Mouse (Mus musculus) frontal cortex, adult (tissue): ENCODE results near the gene Chrne.
"Not testable (repeated sequence)": the region's sequence is repeated elsewhere in the genome, so short reads cannot be mapped to it uniquely, and the experiment has no call there.

Experiments used
- ATAC-seq: cut with Nextera tagmentation; 2 replicates; pipeline ENCODE4 v1.9.2; 2017; ENCODE audit warnings: mild to moderate bottlenecking, moderate library complexity, mixed read lengths; ENCODE audit not compliant: low TSS enrichment

Gene Chrne

DNA sequence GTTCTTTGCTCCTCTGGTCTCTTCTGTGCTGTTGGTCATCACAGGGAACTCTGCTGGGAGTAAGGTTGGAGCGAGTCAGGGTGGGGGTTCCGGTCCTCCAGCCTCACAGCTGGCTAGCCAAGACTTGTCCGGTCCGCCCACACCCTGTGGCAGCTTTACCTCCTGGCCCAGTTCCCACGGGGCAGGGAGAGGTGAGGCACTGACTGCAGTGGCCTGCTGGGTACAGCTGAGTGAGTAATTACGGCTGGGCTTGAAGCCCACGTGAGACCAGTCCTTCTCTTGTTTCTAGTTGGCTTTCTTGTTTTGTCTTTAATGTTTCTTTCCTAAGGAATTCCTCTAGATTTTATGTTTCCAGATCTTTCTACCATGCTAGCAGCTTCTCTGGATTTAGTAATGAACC, 33.6 kb downstream of the Chrne start:
- ATAC-seq: no peak

DNA sequence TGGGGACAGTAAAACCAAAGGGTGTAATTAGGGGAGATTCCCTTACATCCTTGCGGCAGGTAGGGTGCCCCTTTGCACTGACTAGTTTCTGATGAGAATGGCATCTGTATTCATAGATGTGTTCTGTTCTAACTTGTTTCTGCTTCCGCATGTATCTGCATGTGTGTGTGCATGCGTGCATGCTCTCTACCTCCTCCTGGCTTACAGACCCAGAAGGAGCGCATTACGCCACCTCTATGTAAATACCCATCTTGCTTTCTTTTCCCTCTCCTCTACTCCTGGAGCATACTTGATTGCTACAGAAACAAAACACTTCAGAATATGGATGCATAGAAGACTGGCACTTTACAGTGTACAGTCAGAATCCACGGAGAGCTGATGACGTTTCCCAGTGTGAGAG, 35.2 kb downstream of the Chrne start:
- ATAC-seq: no peak

DNA sequence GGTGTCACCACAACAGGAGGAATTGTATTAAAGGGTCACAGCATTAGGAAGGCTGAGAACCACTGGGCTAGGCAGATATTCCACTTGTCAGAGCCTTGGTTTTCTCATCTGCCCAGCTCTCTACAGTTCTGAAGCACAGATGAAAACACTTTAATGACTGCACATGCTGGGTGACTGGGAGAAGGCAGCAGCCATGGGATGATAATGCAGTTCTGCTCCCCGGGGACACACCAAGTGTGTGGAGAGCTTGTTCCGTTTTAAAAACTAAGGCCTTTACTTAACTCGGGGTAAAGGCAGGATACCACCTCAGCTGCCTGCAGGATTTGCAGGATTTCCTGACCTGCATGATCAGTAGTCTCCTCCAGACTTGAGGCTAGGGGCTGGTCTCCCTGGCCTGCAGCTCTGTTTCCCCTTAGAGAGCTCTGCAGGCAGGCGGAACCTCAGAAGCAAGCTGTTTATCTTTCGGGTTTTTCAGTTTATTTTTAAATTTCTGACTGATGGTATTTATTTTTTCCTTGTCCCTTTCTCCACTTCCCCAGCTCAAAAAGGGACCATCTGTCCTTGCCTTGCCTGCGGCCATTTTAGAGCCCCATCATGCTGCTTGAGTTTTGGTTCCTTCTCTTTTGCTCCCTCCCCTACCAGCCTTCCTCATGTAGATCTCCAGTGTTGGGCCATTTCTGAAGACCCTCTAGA, 35.8 kb downstream of the Chrne start:
- no peak for ATAC-seq

DNA sequence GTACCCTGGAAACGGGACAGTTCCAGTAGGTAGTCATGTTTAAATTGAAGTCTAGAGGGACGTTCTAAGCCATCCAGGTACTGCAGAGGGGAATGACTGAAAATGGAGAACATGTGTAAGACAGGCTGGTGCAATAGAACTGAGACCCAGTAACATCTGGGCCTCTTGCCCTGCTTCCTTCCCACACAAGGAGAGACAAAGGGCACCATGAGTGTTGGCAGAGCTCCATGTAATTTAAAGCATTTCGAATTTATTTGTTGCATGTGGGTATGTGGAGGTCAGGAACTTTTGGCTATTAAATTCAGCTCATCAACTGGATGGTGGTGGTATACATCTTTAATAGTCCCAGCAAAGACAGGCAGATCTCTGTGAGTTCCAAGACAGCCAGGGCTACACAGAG, 36.8 kb downstream of the Chrne start:
- ATAC-seq: no peak

DNA sequence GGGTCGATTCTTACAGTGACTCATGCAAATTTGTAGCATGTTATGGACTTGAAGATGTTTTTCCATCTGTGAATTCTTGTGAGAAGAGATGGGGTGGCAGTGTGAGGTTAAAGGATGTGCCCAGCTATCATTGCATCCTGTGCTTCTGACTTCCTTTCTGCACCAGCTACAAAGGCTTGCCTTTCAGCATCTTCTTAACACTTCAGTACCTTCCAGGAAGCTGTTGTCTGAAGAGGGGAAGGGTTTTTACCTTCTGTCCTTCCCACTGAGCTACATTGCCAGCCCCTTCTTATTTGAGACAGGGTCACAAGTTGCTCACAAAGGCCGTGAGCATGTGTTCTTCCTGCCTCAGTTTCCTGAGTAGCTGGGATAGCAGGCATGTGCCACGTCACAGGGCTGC, 38.1 kb downstream of the Chrne start:
- no peak for ATAC-seq

DNA sequence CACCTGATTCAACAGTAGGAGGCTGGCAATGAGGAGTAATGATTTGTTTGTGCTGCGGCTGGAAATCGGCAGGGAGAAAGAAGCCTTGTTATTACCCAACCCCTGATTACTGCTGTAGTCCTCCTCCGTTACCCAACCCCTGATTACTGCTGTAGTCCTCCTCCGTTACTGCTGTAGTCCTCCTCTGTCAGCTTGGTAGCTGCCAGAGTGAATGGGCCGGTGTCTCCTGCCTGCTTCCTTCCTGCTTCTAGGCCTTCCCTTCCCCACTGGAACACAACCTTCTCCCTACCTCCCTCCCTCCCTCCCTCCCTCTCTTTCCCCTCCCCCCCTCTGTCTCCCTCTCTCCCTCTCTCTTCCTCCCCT, 38.7 kb downstream of the Chrne start:
- ATAC-seq: no peak

DNA sequence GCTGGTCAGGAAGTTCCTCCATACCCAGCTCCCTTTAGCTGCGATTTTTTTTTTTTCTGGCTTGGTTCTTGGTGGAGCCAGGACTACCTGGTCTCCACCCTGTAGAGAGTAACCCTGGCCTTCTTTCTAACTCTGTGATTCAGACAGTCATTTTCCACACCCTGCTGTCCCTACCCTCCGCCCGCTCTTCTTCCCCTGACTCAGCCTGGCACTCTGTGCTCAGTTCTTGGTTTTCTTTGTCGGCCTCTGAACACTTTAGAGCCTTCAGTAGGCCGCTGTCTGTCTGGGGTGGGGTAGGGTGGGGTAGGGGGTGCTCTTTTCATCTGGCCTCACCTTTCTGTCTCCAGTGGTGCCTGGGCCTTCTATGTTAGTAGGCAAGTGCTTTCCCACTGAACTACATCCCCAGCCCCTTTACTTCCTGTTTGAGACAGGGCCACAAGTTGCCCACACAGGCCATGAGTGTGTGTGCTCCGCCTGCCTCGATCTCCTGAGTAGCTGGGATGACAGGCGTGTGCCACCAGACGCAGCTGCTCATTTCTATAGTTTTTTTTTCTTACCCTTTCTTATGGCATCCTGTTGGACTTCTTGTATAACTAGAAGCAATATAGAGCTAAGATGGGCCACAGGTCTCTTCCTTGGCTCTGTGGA, 39.2 kb downstream of the Chrne start:
- ATAC-seq: peak; percentile 29; the same call in 1 of the 2 replicates

DNA sequence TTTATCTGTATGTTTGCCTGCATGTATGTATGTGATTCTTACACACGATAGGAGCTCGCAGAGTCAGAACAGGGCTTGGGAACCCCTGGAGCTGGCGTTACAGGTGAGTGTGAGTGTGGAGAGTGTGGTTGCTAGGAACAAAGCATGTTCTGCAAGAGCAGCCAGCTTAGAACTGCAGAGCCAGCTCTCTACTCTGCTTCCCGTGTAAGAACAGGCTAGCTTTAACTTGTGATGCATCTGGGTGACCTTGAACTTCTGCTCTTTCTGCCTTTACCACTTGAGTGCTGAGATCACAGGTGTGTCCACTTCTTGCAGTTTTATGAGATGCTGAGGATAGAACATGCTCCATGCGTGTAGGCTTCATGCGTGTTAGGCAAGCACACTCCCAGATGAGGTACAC, 40.1 kb downstream of the Chrne start:
- no peak for ATAC-seq

DNA sequence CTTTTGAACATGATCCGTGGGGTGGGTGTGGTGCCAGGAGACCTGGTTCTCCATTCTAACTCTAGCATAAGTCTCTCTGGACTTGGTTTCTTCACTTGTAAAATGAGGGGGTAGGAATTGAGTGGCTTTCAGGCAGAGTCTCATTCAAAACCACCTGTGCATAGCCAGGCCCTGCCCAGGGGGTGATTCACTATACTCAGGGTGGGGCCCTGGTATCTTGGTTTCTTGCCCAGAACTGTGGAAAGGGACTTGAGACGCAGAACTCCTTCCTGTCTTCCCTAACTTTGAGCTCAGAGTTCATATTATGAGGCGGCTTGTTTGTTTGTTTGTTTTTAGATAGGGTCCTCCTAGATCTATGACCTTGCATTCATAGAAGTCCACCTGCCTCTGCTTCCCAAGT, 41.8 kb downstream of the Chrne start:
- ATAC-seq: no peak

DNA sequence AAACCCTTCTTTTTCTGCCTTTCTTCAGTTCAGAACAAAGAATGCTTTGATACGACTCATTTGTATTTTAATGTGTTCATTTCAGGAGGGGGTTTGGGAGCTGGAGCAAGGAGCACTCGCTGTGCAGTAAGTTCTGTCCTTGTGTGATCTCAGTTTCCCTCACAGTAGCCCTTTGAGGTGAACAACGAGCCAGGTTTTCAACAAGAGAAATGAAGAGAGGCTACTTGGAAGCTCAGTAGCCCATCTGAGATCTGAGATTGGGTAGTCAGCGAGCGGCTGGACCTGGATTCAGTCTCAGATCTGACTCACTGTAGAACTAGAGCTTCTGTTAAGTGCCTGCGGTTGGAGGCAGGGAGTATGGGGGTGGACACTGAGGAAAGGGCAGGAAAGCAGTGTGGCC, 45.1 kb downstream of the Chrne start:
- ATAC-seq: peak; percentile 58; the same call in 1 of the 2 replicates

DNA sequence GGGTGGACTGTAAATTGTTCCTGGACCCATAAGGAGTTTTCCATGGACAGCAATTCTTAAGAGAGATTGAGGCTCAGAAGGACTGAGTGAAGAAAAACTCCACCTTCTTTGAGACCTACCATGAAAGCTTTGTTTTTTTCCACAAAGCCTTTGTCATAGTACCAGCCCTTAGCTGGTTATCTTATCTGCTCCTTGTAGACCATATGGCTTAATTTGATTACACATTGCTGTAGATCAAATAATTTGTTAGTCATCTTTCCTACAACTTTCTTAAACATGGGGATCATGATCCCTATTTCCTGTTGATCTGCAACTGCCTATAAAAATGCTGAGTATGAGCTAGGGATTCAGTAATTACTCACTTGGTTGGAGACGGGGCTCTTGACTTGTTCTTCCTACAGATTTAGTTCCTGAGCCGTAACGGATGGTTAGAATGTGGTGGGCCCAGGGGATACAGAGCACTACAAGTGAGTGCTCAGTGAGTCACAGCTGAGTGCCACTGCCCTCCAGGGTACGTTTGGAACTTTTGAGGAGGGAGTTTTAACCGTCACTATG, 46.6 kb downstream of the Chrne start:
- no peak for ATAC-seq

DNA sequence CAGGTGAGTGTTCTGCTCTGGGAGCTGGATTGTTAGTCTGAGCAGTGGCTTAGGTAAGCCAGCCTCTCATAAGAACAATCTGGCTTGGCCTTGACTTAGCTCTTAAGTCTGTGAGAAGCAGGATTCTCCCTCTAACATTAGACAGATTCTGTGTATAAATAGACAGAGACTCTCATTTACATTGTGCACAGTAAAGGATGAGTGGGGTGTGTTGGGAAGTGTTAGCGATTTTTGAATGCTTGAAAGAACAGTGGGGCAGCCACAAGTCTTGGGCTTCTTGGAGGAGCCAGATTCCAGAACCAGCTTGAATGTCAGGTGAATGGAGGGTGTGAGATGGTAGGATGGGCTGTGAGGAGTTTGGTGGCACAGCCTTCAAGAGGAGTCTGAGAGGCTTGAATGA, 47.4 kb downstream of the Chrne start:
- peak; percentile 89 for ATAC-seq

DNA sequence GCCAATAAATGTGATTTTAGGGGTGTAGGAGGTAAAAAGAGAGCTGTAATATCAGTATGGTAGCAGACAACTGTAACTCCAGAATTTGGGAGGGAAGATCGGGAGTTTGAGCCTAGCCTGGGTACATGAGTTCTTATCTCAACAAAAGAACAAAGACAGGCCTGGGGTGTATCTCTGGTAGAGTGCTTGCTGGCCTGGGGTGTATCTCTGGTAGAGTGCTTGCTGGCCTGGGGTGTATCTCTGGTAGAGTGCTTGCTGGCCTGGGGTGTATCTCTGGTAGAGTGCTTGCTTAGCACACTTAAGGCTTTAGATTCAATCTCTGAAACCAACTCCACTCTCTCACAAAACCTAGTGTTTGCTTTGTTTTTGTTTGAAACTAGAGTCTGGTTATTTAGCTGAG, 48.4 kb downstream of the Chrne start:
- ATAC-seq: not testable (repeated sequence)

DNA sequence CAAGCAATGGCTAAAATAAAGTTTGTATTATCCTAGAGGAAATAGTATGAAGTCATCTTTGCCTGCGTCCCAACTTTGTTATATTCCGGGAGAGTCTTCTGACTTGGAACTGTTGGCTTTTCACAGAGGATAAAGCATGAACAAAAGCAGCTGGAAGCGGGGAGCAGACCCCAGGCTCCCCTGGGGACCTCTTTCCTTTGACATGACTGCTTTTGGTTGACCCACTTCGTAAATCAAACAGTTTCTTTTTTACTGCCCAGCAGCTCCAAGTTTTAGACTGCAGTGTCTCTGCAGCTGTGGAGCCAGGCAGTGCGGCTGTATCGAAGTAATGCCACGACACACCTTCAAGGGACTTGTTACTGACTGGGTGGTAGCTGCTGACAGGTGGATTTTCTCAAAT, 52.4 kb downstream of the Chrne start:
- ATAC-seq: no peak
